Mouse (Mus musculus) left cerebral cortex, adult 8-10 months (tissue): ENCODE results near the gene Casp9. TPM values are rescaled to one million over a fixed set of nuclear protein-coding genes. Genes with fewer than 3 reads are reported as not detected.

Experiments
- DNase-seq, 2 experiments: peaks; one replicate each; pipeline ENCODE4 v3.0.0; 2022; ENCODE audit warnings: low spot score in 2 of 2
- total RNA-seq, 4 experiments: library from RNA; stranded (reverse); gene quantifications; 2 replicates each; pipeline ENCODE4 v1.2.4; 2022

The Casp9 gene
- total RNA-seq, 4 experiments from 2014 or later: 23.3 to 30.5 (median 25.5) TPM

- DNase-seq: peak; percentile 34 to 83
These were observed 13.6 kb upstream of the Casp9 start for GRCm38 (mm10) chr4:141779828-141780227.

GRCm38 (mm10) chr4:141781201-141781985 is 12.0 kb upstream of the Casp9 start:
- no peak for DNase-seq

GRCm38 (mm10) chr4:141784835-141785234 is 8.6 kb upstream of the Casp9 start:
- no peak for DNase-seq

- DNase-seq: no peak
These were observed 7.3 kb upstream of the Casp9 start for GRCm38 (mm10) chr4:141786141-141786540.

GRCm38 (mm10) chr4:141787046-141787445 is 6.4 kb upstream of the Casp9 start:
- no peak for DNase-seq

GRCm38 (mm10) chr4:141787462-141787861 is 6.0 kb upstream of the Casp9 start:
- no peak for DNase-seq

- DNase-seq: no peak
These were observed 3.7 kb upstream of the Casp9 start for GRCm38 (mm10) chr4:141789564-141790218.

- peak; percentile 97 to 99 for DNase-seq
These were observed 2.9 kb upstream of the Casp9 start, which contains the start of gene Dnajc16 for GRCm38 (mm10) chr4:141790524-141790990. Gene Dnajc16 (minus strand): TSS chr4:141790931.

GRCm38 (mm10) chr4:141791486-141791885 is 1.9 kb upstream of the Casp9 start:
- DNase-seq: no peak

GRCm38 (mm10) chr4:141791951-141792350 is 1.5 kb upstream of the Casp9 start:
- DNase-seq: no peak

- no peak for DNase-seq
These were observed 694 bp upstream of the Casp9 start for GRCm38 (mm10) chr4:141792554-141793281.

GRCm38 (mm10) chr4:141794152-141794535 is 732 bp downstream of the Casp9 start:
- no peak for DNase-seq

- no peak for DNase-seq
These were observed 2.9 kb downstream of the Casp9 start for GRCm38 (mm10) chr4:141796356-141796755.

GRCm38 (mm10) chr4:141796954-141797353 is 3.5 kb downstream of the Casp9 start:
- no peak for DNase-seq

- DNase-seq: no peak
These were observed 4.1 kb downstream of the Casp9 start for GRCm38 (mm10) chr4:141797545-141797944.

GRCm38 (mm10) chr4:141804105-141804504 is 10.7 kb downstream of the Casp9 start:
- DNase-seq: no peak

GRCm38 (mm10) chr4:141805886-141806285 is 12.5 kb downstream of the Casp9 start:
- DNase-seq: no peak

GRCm38 (mm10) chr4:141809850-141810464 is 16.5 kb downstream of the Casp9 start:
- DNase-seq: no peak

GRCm38 (mm10) chr4:141810975-141811374 is 17.6 kb downstream of the Casp9 start:
- DNase-seq: no peak

GRCm38 (mm10) chr4:141811375-141811774 is 18.0 kb downstream of the Casp9 start:
- DNase-seq: no peak

- no peak for DNase-seq
These were observed 22.9 kb downstream of the Casp9 start for GRCm38 (mm10) chr4:141816267-141816666.
